In the genomic region with DNA sequence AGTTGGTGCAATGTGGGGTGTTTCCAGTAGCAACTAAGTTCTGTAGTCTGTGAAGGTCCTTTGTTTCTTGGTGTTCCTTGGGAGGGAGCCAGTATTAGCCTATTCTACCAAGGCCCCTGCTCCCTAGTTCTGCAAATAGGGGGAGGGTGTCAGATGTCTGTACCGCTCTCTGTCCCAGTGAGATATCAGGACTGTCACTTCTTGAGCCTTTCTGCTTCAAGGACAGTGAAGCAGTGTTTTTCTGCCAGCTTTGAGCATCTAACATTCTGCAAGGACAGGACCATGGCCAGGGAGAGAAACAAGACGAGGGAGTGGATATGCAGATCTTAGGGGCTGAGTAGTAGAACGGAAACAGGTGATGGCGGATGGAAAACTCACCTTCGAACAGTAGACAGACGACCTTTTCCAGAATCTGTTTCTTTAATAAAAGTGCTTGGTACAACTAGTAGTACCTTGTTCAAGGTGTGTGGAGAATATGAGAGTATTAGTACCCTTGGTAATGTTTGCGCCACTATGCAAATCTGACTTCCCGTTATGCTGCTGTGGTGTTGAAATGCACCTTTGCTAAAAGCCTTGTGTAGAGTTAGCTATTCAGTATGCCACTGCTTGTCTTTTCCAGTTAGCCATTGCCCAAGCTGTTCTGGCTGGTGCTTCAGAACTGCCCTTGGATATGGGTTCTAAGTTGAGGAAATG, we compare ENCODE assay signal across 8 mouse cellular contexts. TPM values are rescaled to one million over a fixed set of nuclear protein-coding genes. Genes with fewer than 3 reads are reported as not detected.
DNase-seq lines count a peak whose midpoint lies in the region; ATAC-seq and TF ChIP-seq lines count a peak whose summit lies in the region.

No protein-coding gene starts in this region.

- peak overlapping the region; percentile 22; the same call in 1 of the 2 replicates for H3K9ac ChIP-seq in heart, adult 2 months (ENCODE audit: low read depth, low read length)
- H3K9ac ChIP-seq in forebrain, embryonic 13.5 days = peak overlapping the region; percentile 99
- peak overlapping the region; percentile 37 for H3K9ac ChIP-seq in liver, postnatal 0 days (replicated peaks)

- no peaks in the 10 kb centered on the region for H3K9me3 ChIP-seq in forebrain, embryonic 13.5 days (replicated peaks)
- H3K9me3 ChIP-seq in liver, postnatal 0 days (ENCODE audit: low read length) = no peaks in the 10 kb centered on the region

- 70% methylated on average over 8 of the region's 8 CpGs for WGBS in heart, adult 2 months
- WGBS in forebrain, embryonic 13.5 days = 51% methylated on average over 8 of the region's 8 CpGs
- WGBS in liver, postnatal 0 days (ENCODE audit: insufficient replicate concordance) = 35% methylated on average over 8 of the region's 8 CpGs

- intact Hi-C loops in heart, adult 2 months (cut with DNase I) = loop anchor here (5.0 kb wide), 2 partner anchors 100 to 135 kb away; no protein-coding TSS in a partner anchor

- H3K4me3 ChIP-seq in heart, adult 2 months = no peak overlapping the region
- peak overlapping the region; percentile 94 for H3K4me3 ChIP-seq in forebrain, embryonic 13.5 days
- H3K4me3 ChIP-seq in liver, postnatal 0 days (ENCODE audit: low read depth, low read length) = peak overlapping the region; percentile 67

- H3K4me2 ChIP-seq in forebrain, embryonic 13.5 days = peak overlapping the region; percentile 99
- H3K4me2 ChIP-seq in liver, postnatal 0 days (ENCODE audit: low read depth, low read length) = peak overlapping the region; percentile 91

- no peak for ATAC-seq in forebrain, embryonic 13.5 days
- no peak for ATAC-seq in liver, postnatal 0 days
- ATAC-seq in frontal cortex, adult (ENCODE audit: low TSS enrichment) = no peak

- H3K79me2 ChIP-seq in heart, adult 2 months (replicated peaks; ENCODE audit: control insufficient read depth, insufficient read depth, low read length) = no peaks in the 10 kb centered on the region

- no peak for DNase-seq in heart, adult 2 months
- no peak for DNase-seq in heart, adult 18-20 months
- peak; percentile 9 to 21 for DNase-seq in B cell, adult 2 months
- DNase-seq in liver, postnatal 0 days = no peak
- no peak for DNase-seq in embryo, embryonic 9.5 days (ENCODE audit: extremely low spot score)
- DNase-seq in gastrocnemius, postnatal 4 days (ENCODE audit: low spot score in 2 of 2) = no peak

- peaks cover 5% of the 10 kb centered on the region for H3K4me1 ChIP-seq in heart, adult 2 months (ENCODE audit: control insufficient read depth, insufficient read depth, low read length)
- peaks cover 78% of the 10 kb centered on the region for H3K4me1 ChIP-seq in forebrain, embryonic 13.5 days
- peaks cover 63% of the 10 kb centered on the region for H3K4me1 ChIP-seq in liver, postnatal 0 days (ENCODE audit: insufficient read depth)

- H3K27ac ChIP-seq in heart, adult 2 months = no peak overlapping the region
- no peak overlapping the region for H3K27ac ChIP-seq in forebrain, embryonic 13.5 days
- peak overlapping the region; percentile 57 for H3K27ac ChIP-seq in liver, postnatal 0 days (ENCODE audit: low read depth)

- no peak for TF ChIP-seq EP300 in heart, adult 2 months (IDR thresholded peaks at IDR 0.05; ENCODE audit: insufficient read depth, low read depth, low read length)
- TF ChIP-seq EP300 in liver, postnatal 0 days (IDR thresholded peaks at IDR 0.05; ENCODE audit: low read depth) = no peak

- TF ChIP-seq CTCF in heart, adult 2 months (IDR thresholded peaks at IDR 0.05) = no peak
- TF ChIP-seq CTCF in liver, postnatal 0 days (IDR thresholded peaks at IDR 0.05; ENCODE audit: low read depth) = no peak

- H3K36me3 ChIP-seq in heart, adult 2 months (ENCODE audit: control insufficient read depth, insufficient read depth, low read length) = no peaks in the 10 kb centered on the region; the same call in 1 of the 2 replicates
- H3K36me3 ChIP-seq in forebrain, embryonic 13.5 days (ENCODE audit: poor library complexity, severe bottlenecking) = peaks cover 73% of the 10 kb centered on the region
- peaks cover 38% of the 10 kb centered on the region for H3K36me3 ChIP-seq in liver, postnatal 0 days (replicated peaks; ENCODE audit: insufficient read depth, low read length)

- H3K27me3 ChIP-seq in heart, adult 2 months (ENCODE audit: control insufficient read depth, insufficient read depth, low read length) = no peaks in the 10 kb centered on the region
- H3K27me3 ChIP-seq in forebrain, embryonic 13.5 days = no peaks in the 10 kb centered on the region
- no peaks in the 10 kb centered on the region for H3K27me3 ChIP-seq in liver, postnatal 0 days (ENCODE audit: insufficient read depth, low read length)

- TF ChIP-seq POLR2A in heart, adult 2 months (IDR thresholded peaks at IDR 0.05; ENCODE audit: insufficient read depth, low read depth, low read length) = no peak

RNA-seq across cellular contexts. Expression of gene Scd2, which starts 3.7 kb away (rescaled TPM):
- total RNA-seq in heart, adult 2 months (2021) = 10 to 100 TPM in 1 of 2 experiments, 1 to 10 TPM in 1; 9.2 to 12.2 TPM
- 21.2 and 31.1 TPM in 2 replicates for polyA plus RNA-seq in heart, adult 2 months (2012; rRNA removed)
- 1 to 10 TPM; 9.1 to 9.4 TPM for total RNA-seq in heart, adult 18-20 months (2021)
- polyA plus RNA-seq in forebrain, embryonic 13.5 days (2015; fragmentation: Nextera tagmentation; extraction: Ambion mirVana) = 247 and 288 TPM in 2 replicates
- polyA plus RNA-seq in liver, postnatal 0 days (2015; fragmentation: Nextera tagmentation; extraction: Ambion mirVana) = 5.9 and 6.2 TPM in 2 replicates
- total RNA-seq in gastrocnemius, postnatal 4 days (2021) = 10 to 100 TPM; 81.6 to 87.3 TPM

RNA-seq across cellular contexts. Expression of gene Scd4, which starts 35.7 kb away (rescaled TPM):
- total RNA-seq in heart, adult 2 months (2021) = 1 to 10 TPM; 4.6 to 6.0 TPM
- 9.0 and 12.6 TPM in 2 replicates for polyA plus RNA-seq in heart, adult 2 months (2012; rRNA removed)
- 1 to 10 TPM; 4.3 to 7.8 TPM for total RNA-seq in heart, adult 18-20 months (2021)
- 0.16 and 0.23 TPM in 2 replicates for polyA plus RNA-seq in forebrain, embryonic 13.5 days (2015; fragmentation: Nextera tagmentation; extraction: Ambion mirVana)
- polyA plus RNA-seq in liver, postnatal 0 days (2015; fragmentation: Nextera tagmentation; extraction: Ambion mirVana) = not detected in 2 replicates
- under 1 TPM; 0.62 to 0.71 TPM for total RNA-seq in gastrocnemius, postnatal 4 days (2021)

Comparison
In these comparisons a context has a peak if more than half of its experiments do, and no peak if none do; other contexts are left out.
1. DNase-seq: peak in B cell, adult 2 months (2 of 2); none in heart, adult 2 months (0 of 2), heart, adult 18-20 months (0 of 2), liver, postnatal 0 days (single experiment), embryo, embryonic 9.5 days (single experiment) and gastrocnemius, postnatal 4 days (0 of 2).
2. H3K9ac ChIP-seq: peak in every context shown above with its lines; median percentile 99 in forebrain, embryonic 13.5 days; 37 in liver, postnatal 0 days; 22 in heart, adult 2 months.
3. RNA of gene Scd2, which starts 3.7 kb away (total RNA-seq): 81.6 to 87.3 TPM in gastrocnemius, postnatal 4 days; 9.2 to 12.2 TPM in heart, adult 2 months and 9.1 to 9.4 TPM in heart, adult 18-20 months; every median in the first group is over 4 times any median in the second.